Mouse (Mus musculus): Measurements from ENCODE around the gene Polr1e. TPM values are rescaled to one million over a fixed set of nuclear protein-coding genes. Genes with fewer than 3 reads are reported as not detected.
"Not testable (repeated sequence)": the region's sequence is repeated elsewhere in the genome, so short reads cannot be mapped to it uniquely, and the experiment has no call there.

Gene Polr1e
- polyA plus RNA-seq, 1 experiment from 2014 or later = 59.8 TPM

DNA sequence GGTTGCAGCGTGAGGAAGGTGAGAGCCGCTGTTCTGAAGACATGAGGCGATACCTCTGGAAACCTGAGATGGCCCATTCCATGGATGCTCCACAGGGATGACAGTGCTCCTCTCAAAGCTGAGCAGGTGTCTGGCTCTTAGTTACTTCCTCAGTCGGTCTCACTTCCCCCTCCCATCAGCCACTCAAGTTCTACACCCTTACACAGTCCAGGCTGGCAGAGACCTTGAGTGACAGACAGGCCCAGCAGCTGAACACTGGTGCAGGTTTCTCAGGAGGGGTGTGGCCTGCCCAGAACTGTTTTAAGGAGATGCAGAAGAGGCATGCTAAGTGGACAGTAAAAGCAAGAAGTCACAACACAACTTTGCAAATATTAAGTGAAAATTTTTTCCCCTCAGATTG is 49.4 kb downstream of the Polr1e start:
- ATAC-seq (replicated peaks; ENCODE audit: insufficient number of reproducible peaks, low FRiP score, low TSS enrichment, low read depth) = no peak
- Histone ChIP-seq H3K9me3 (replicated peaks; ENCODE audit: control insufficient read depth, low read length) (no peaks in the 10 kb centered on the region), H3K4me2 (ENCODE audit: low read depth, low read length) (no peak overlapping the region), H3K4me3 (ENCODE audit: low read depth, low read length) (no peak overlapping the region), H3K9ac (replicated peaks; ENCODE audit: low read length) (no peak overlapping the region), H3K36me3 (replicated peaks; ENCODE audit: control insufficient read depth, insufficient read depth, low read depth, low read length) (no peaks in the 10 kb centered on the region), H3K27me3 (ENCODE audit: control insufficient read depth, insufficient read depth, low read length) (no peaks in the 10 kb centered on the region), H3K4me1 (ENCODE audit: control insufficient read depth, insufficient read depth, low read length) (no peaks in the 10 kb centered on the region), H3K27ac (replicated peaks; ENCODE audit: low read depth, low read length) (no peak overlapping the region)
- DNase-seq (ENCODE audit: low spot score) = no peak
- 76% methylated on average over 4 of the region's 4 CpGs for WGBS

DNA sequence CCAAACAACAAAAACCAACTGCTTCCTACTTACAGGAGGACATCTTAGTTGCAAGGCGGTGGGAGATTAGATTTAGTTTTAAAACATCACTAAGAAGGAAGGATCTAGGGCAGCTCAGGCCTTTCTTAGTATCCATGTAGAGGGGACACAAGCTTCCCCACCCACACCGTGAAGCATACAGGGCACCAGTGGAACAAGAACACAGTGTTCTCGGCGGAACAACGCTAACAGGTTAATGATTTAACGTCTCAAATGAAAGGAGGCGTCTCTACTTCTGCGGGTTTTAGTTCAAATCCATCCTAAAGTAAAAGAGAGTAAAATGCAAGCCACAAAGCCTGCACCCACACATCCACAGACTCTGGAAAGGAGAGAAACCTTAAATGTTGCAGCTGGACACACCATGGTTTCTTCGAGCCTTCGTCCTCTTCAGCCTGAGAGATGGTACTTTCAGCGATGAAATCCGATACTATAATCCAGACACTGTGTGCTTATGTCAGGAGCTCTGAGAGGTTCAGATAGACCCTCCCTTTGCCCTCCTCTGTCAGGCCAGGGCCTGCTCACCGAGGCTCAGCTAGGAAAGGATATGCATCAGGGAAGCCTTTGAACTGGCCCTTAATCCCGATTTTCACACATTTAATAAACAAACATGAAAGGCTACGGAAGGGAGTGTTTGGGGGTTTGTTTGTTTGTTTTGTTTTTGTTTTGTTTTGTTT is 54.0 kb downstream of the Polr1e start:
- no peaks in the 10 kb centered on the region for H3K27me3 ChIP-seq (ENCODE audit: control insufficient read depth, insufficient read depth, low read length)
- H3K36me3 ChIP-seq (replicated peaks; ENCODE audit: control insufficient read depth, insufficient read depth, low read depth, low read length) = no peaks in the 10 kb centered on the region
- DNase-seq (ENCODE audit: low spot score) (peak; percentile 41), ATAC-seq (replicated peaks; ENCODE audit: insufficient number of reproducible peaks, low FRiP score, low TSS enrichment, low read depth) (no peak)
- H3K4me2 ChIP-seq (ENCODE audit: low read depth, low read length) = no peak overlapping the region
- H3K4me3 ChIP-seq (ENCODE audit: low read depth, low read length) = no peak overlapping the region
- H3K9ac ChIP-seq (replicated peaks; ENCODE audit: low read length) = no peak overlapping the region
- H3K9me3 ChIP-seq (replicated peaks; ENCODE audit: control insufficient read depth, low read length) = no peaks in the 10 kb centered on the region
- no peaks in the 10 kb centered on the region for H3K4me1 ChIP-seq (ENCODE audit: control insufficient read depth, insufficient read depth, low read length)
- 71% methylated on average over 15 of the region's 15 CpGs for WGBS
- no peak overlapping the region for H3K27ac ChIP-seq (replicated peaks; ENCODE audit: low read depth, low read length)

DNA sequence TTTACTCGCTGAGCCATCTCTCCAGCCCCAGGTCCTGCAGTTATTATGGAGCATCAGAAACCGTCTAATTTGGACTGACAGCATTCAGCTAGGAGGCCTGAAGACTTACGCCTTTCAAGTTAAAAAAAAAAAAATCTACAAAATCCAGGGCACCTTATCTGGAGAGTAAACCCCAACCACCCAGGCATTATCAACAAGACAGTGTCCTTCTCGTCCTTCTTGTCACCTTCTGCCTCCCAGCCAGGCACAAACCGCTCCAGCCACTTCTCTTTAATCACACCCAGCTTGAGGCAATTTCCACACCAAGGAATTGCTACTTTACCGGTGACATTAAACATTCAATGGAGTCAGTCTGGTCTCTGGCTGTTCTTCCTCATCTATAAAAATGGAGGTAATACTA is 55.2 kb downstream of the Polr1e start:
- no peak overlapping the region for H3K27ac ChIP-seq (replicated peaks; ENCODE audit: low read depth, low read length)
- no peak for DNase-seq (ENCODE audit: low spot score)
- no peak overlapping the region for H3K4me2 ChIP-seq (ENCODE audit: low read depth, low read length)
- ATAC-seq (replicated peaks; ENCODE audit: insufficient number of reproducible peaks, low FRiP score, low TSS enrichment, low read depth) = no peak
- H3K4me3 ChIP-seq (ENCODE audit: low read depth, low read length) = no peak overlapping the region
- no peaks in the 10 kb centered on the region for H3K4me1 ChIP-seq (ENCODE audit: control insufficient read depth, insufficient read depth, low read length)
- H3K9ac ChIP-seq (replicated peaks; ENCODE audit: low read length) = no peak overlapping the region
- no peaks in the 10 kb centered on the region for H3K36me3 ChIP-seq (replicated peaks; ENCODE audit: control insufficient read depth, insufficient read depth, low read depth, low read length)
- 73% methylated on average over 6 of the region's 6 CpGs for WGBS
- no peaks in the 10 kb centered on the region for H3K9me3 ChIP-seq (replicated peaks; ENCODE audit: control insufficient read depth, low read length)
- no peaks in the 10 kb centered on the region for H3K27me3 ChIP-seq (ENCODE audit: control insufficient read depth, insufficient read depth, low read length)

DNA sequence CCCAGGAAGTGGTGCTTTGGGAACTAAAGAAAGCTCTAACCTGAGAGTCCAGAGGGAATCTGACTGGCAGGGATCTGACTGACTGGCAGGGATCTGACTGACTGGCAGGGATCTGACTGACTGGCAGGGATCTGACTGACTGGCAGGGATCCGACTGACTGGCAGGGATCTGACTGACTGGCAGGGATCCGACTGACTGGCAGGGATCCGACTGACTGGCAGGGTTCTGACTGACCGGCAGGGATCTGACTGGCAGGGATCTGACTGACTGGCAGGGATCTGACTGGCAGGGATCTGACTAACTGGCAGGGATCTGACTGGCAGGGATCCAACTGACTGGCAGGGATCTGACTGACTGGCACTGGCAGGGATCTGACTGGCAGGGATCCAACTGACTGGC is 62.7 kb downstream of the Polr1e start:
- H3K9me3 ChIP-seq (replicated peaks; ENCODE audit: control insufficient read depth, low read length); H3K27ac ChIP-seq (replicated peaks; ENCODE audit: low read depth, low read length); H3K4me1 ChIP-seq (ENCODE audit: control insufficient read depth, insufficient read depth, low read length); H3K4me2 ChIP-seq (ENCODE audit: low read depth, low read length); H3K9ac ChIP-seq (replicated peaks; ENCODE audit: low read length); H3K27me3 ChIP-seq (ENCODE audit: control insufficient read depth, insufficient read depth, low read length); ATAC-seq (replicated peaks; ENCODE audit: insufficient number of reproducible peaks, low FRiP score, low TSS enrichment, low read depth); H3K36me3 ChIP-seq (replicated peaks; ENCODE audit: control insufficient read depth, insufficient read depth, low read depth, low read length); H3K4me3 ChIP-seq (ENCODE audit: low read depth, low read length); DNase-seq (ENCODE audit: low spot score): not testable (repeated sequence)
- 100% methylated on average over 4 of the region's 4 CpGs for WGBS

- H3K4me2 ChIP-seq (ENCODE audit: low read depth, low read length) = peak overlapping the region; percentile 65; the same call in 1 of the 2 replicates
- H3K9ac ChIP-seq (replicated peaks; ENCODE audit: low read length) = no peak overlapping the region
- no peak for DNase-seq (ENCODE audit: low spot score)
- H3K4me1 ChIP-seq (ENCODE audit: control insufficient read depth, insufficient read depth, low read length) = no peaks in the 10 kb centered on the region
- H3K36me3 ChIP-seq (replicated peaks; ENCODE audit: control insufficient read depth, insufficient read depth, low read depth, low read length) = no peaks in the 10 kb centered on the region
- H3K27ac ChIP-seq (replicated peaks; ENCODE audit: low read depth, low read length) = no peak overlapping the region
- WGBS = 78% methylated on average over 9 of the region's 9 CpGs
- H3K9me3 ChIP-seq (replicated peaks; ENCODE audit: control insufficient read depth, low read length) = no peaks in the 10 kb centered on the region
- no peak overlapping the region; the same call in 1 of the 2 replicates for H3K4me3 ChIP-seq (ENCODE audit: low read depth, low read length)
- H3K27me3 ChIP-seq (ENCODE audit: control insufficient read depth, insufficient read depth, low read length) = no peaks in the 10 kb centered on the region
- ATAC-seq (replicated peaks; ENCODE audit: insufficient number of reproducible peaks, low FRiP score, low TSS enrichment, low read depth) = no peak
Observed at GRCm38 (mm10) chr4:45082951-45083350, 64.6 kb downstream of the Polr1e start.

DNA sequence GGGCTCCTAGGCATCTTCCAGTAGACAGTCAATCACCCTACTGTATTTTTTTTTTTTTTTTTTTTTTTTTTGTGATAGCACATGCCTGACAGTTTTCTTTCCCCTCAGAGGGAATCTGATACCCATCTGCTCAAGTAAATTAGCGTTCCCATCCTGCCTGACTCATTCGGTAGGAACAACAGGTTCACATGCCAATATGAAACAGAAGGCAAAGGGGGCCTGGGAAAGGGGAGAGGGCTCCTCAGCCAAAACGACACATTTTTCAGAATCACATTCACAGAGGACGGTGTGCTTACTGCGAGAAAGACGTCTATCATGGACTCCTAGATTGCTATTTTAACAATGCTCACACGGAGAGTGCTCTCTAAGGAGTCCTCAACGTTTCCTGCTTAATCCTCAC is 65.1 kb downstream of the Polr1e start:
- no peak overlapping the region for H3K27ac ChIP-seq (replicated peaks; ENCODE audit: low read depth, low read length)
- no peaks in the 10 kb centered on the region for H3K27me3 ChIP-seq (ENCODE audit: control insufficient read depth, insufficient read depth, low read length)
- H3K4me2 ChIP-seq (ENCODE audit: low read depth, low read length) = peak overlapping the region; percentile 65
- H3K36me3 ChIP-seq (replicated peaks; ENCODE audit: control insufficient read depth, insufficient read depth, low read depth, low read length) = no peaks in the 10 kb centered on the region
- peak; percentile 47 for DNase-seq (ENCODE audit: low spot score)
- no peaks in the 10 kb centered on the region for H3K4me1 ChIP-seq (ENCODE audit: control insufficient read depth, insufficient read depth, low read length)
- H3K9ac ChIP-seq (replicated peaks; ENCODE audit: low read length) = no peak overlapping the region; the same call in 1 of the 2 replicates
- under 1% methylated on average over 8 of the region's 8 CpGs for WGBS
- peak overlapping the region; percentile 89 for H3K4me3 ChIP-seq (ENCODE audit: low read depth, low read length)
- no peak for ATAC-seq (replicated peaks; ENCODE audit: insufficient number of reproducible peaks, low FRiP score, low TSS enrichment, low read depth)
- H3K9me3 ChIP-seq (replicated peaks; ENCODE audit: control insufficient read depth, low read length) = no peaks in the 10 kb centered on the region

- peak within 1 kb of the TSS; percentile 65 for H3K4me2 ChIP-seq (ENCODE audit: low read depth, low read length)
- no peaks in the 10 kb centered on the region for H3K36me3 ChIP-seq (replicated peaks; ENCODE audit: control insufficient read depth, insufficient read depth, low read depth, low read length)
- WGBS = under 1% methylated on average over 68 of the region's 77 CpGs
- peak within 1 kb of the TSS; percentile 70 for H3K27ac ChIP-seq (replicated peaks; ENCODE audit: low read depth, low read length)
- ATAC-seq (replicated peaks; ENCODE audit: insufficient number of reproducible peaks, low FRiP score, low TSS enrichment, low read depth) (peak; percentile 93), DNase-seq (ENCODE audit: low spot score) (peak; percentile 95)
- H3K9me3 ChIP-seq (replicated peaks; ENCODE audit: control insufficient read depth, low read length) = no peaks in the 10 kb centered on the region
- no peaks in the 10 kb centered on the region for H3K4me1 ChIP-seq (ENCODE audit: control insufficient read depth, insufficient read depth, low read length)
- H3K9ac ChIP-seq (replicated peaks; ENCODE audit: low read length) = peak within 1 kb of the TSS; percentile 93
- no peaks in the 10 kb centered on the region for H3K27me3 ChIP-seq (ENCODE audit: control insufficient read depth, insufficient read depth, low read length)
- H3K4me3 ChIP-seq (ENCODE audit: low read depth, low read length) = peak within 1 kb of the TSS; percentile 89
Observed at GRCm38 (mm10) chr4:45084021-45084894, 65.9 kb downstream of the Polr1e start, which contains the start of gene Fbxo10. TSS of gene Fbxo10 (minus strand) at chr4:45084604.

- no peak for DNase-seq (ENCODE audit: low spot score)
- no peaks in the 10 kb centered on the region for H3K27me3 ChIP-seq (ENCODE audit: control insufficient read depth, insufficient read depth, low read length)
- H3K4me2 ChIP-seq (ENCODE audit: low read depth, low read length) = peak overlapping the region; percentile 65
- 44% methylated on average over 8 of the region's 8 CpGs for WGBS
- H3K36me3 ChIP-seq (replicated peaks; ENCODE audit: control insufficient read depth, insufficient read depth, low read depth, low read length) = no peaks in the 10 kb centered on the region
- H3K4me3 ChIP-seq (ENCODE audit: low read depth, low read length) = peak overlapping the region; percentile 89; the same call in 1 of the 2 replicates
- H3K9me3 ChIP-seq (replicated peaks; ENCODE audit: control insufficient read depth, low read length) = no peaks in the 10 kb centered on the region
- H3K9ac ChIP-seq (replicated peaks; ENCODE audit: low read length) = 0 out of 2 replicates have a peak overlapping the region, but pooled peaks have one; percentile 19
- ATAC-seq (replicated peaks; ENCODE audit: insufficient number of reproducible peaks, low FRiP score, low TSS enrichment, low read depth) = no peak
- H3K4me1 ChIP-seq (ENCODE audit: control insufficient read depth, insufficient read depth, low read length) = no peaks in the 10 kb centered on the region
- no peak overlapping the region for H3K27ac ChIP-seq (replicated peaks; ENCODE audit: low read depth, low read length)
Observed at GRCm38 (mm10) chr4:45084895-45085290, 66.5 kb downstream of the Polr1e start.
